Mouse (Mus musculus) ES-E14 (cell line): Measurements from ENCODE around the gene Pamr1.

Experiments
- CHD2 ChIP-seq: IDR thresholded peaks from 2 replicates; pipeline ENCODE4 v1.6.1; 2014; ENCODE audit warnings: mild to moderate bottlenecking, low read depth, low read length, inconsistent platforms
- ZNF384 ChIP-seq: IDR thresholded peaks from 2 replicates; pipeline ENCODE4 v1.6.1; 2012; ENCODE audit warnings: low read depth, low read length, inconsistent platforms

- no peak for TF ChIP-seq ZNF384
- TF ChIP-seq CHD2 = no peak
Measured at GRCm38 (mm10) chr2:102650322-102650721, 100.5 kb downstream of the Pamr1 start.
